Mouse (Mus musculus) stomach, embryonic 14.5 days (tissue): ENCODE measurements around the gene Smoc1. TPM values are rescaled to one million over a fixed set of nuclear protein-coding genes. Genes with fewer than 3 reads are reported as not detected.

ENCODE experiments used
- ATAC-seq: fragments of 200-750 bp; cut with Nextera tagmentation; 2 replicates; pipeline ENCODE4 v1.8.0; 2017; ENCODE audit warnings: low read depth, moderate TSS enrichment; ENCODE audit not compliant: insufficient number of reproducible peaks, insufficient read depth, low FRiP score
- H3K27ac ChIP-seq: fragments of 300-500 bp; sonication (generic); 2 replicates; pipeline ENCODE4 v1.5.1; 2014; ENCODE audit warnings: mild to moderate bottlenecking, low read length, moderate library complexity, mixed read lengths
- H3K27me3 ChIP-seq: fragments of 300-500 bp; sonication (generic); 2 replicates; pipeline ENCODE4 v1.6.1; 2014; ENCODE audit warnings: low read length, control low read depth, mixed read lengths; ENCODE audit not compliant: control insufficient read depth, insufficient read depth
- H3K36me3 ChIP-seq: fragments of 300-500 bp; sonication (generic); 2 replicates; pipeline ENCODE4 v1.6.1; 2014; ENCODE audit warnings: mild to moderate bottlenecking, control low read depth, low read length, moderate library complexity, mixed read lengths; ENCODE audit not compliant: control insufficient read depth, insufficient read depth
- H3K4me1 ChIP-seq: fragments of 300-500 bp; sonication (generic); 2 replicates; pipeline ENCODE4 v1.6.1; 2014; ENCODE audit warnings: low read length, control low read depth, mixed read lengths; ENCODE audit not compliant: control insufficient read depth, insufficient read depth
- H3K4me2 ChIP-seq: fragments of 300-500 bp; sonication (generic); replicated peaks from 2 replicates; pipeline ENCODE4 v1.6.1; 2014; ENCODE audit warnings: low read depth, low read length, control low read depth
- H3K4me3 ChIP-seq: fragments of 300-500 bp; sonication (generic); 2 replicates; pipeline ENCODE4 v1.5.1; 2014; ENCODE audit warnings: low read depth, low read length, control low read depth
- H3K9ac ChIP-seq: fragments of 300-500 bp; sonication (generic); replicated peaks from 2 replicates; pipeline ENCODE4 v1.6.1; 2014; ENCODE audit warnings: low read depth, mild to moderate bottlenecking, control low read depth, low read length, moderate library complexity, mixed read lengths
- H3K9me3 ChIP-seq: fragments of 300-500 bp; sonication (generic); 2 replicates; pipeline ENCODE4 v1.6.1; 2016; ENCODE audit warnings: low read depth, low read length, control low read depth; ENCODE audit not compliant: control insufficient read depth
- WGBS: fragments of 180-500 bp; shearing (Covaris S2); extraction: QIAGEN DNeasy Blood & Tissue Kit; methylation state at CpG from one replicate; pipeline ENCODE4 v1.1.7; 2014; 5-methylcytosine and 5-hydroxymethylcytosine counted together
- polyA plus RNA-seq: library from polyadenylated mRNA; unstranded; fragments of >200 nt; fragmentation: Nextera tagmentation; extraction: Ambion mirVana; gene quantifications from 2 replicates; pipeline ENCODE4 v1.2.1, GENCODE M21; 2014

Smoc1 gene
- polyA plus RNA-seq, 1 experiment from 2014 or later: 4.7 TPM

DNA sequence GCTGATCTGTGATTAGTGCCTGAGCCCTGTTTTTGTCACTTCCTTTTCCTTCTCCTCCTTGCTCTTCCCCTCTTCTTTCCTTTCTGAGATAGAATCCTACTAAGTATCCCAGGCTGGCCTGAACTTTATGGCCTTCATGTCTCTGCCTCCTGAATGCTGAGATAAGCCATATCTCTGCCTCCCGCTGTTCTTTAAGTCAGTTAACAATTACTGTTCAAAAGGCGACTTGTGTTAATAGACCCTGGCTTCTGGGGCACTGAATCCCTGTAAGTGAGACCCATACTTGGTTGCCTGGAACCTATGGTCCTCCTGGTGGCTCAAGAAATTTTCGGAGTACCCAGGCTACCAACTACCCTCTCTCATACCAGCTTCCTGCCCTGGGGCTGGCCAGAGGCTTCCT lies 48.3 kb downstream of the Smoc1 start:
- 73% methylated on average over 3 of the region's 3 CpGs for WGBS
- H3K4me2 ChIP-seq: no peak overlapping the region
- H3K27me3 ChIP-seq: no peaks in the 10 kb centered on the region
- H3K36me3 ChIP-seq: no peaks in the 10 kb centered on the region
- peaks cover 3% of the 10 kb centered on the region; the same call in 1 of the 2 replicates for H3K4me1 ChIP-seq
- H3K27ac ChIP-seq: no peak overlapping the region
- no peak for ATAC-seq
- H3K9me3 ChIP-seq: 0 out of 2 replicates have a peak, but pooled peaks cover 3% of the 10 kb centered on the region
- no peak overlapping the region for H3K4me3 ChIP-seq
- H3K9ac ChIP-seq: no peak overlapping the region

- H3K36me3 ChIP-seq: no peaks in the 10 kb centered on the region
- 0 out of 2 replicates have a peak, but pooled peaks have one; percentile 33 for ATAC-seq
- 0 out of 2 replicates have a peak, but pooled peaks cover 3% of the 10 kb centered on the region for H3K9me3 ChIP-seq
- peaks cover 3% of the 10 kb centered on the region; the same call in 1 of the 2 replicates for H3K4me1 ChIP-seq
- H3K9ac ChIP-seq: no peak overlapping the region
- 50% methylated on average over 2 of the region's 2 CpGs for WGBS
- H3K27ac ChIP-seq: 0 out of 2 replicates have a peak overlapping the region, but pooled peaks have one; percentile 22
- no peaks in the 10 kb centered on the region for H3K27me3 ChIP-seq
- H3K4me2 ChIP-seq: no peak overlapping the region
- no peak overlapping the region for H3K4me3 ChIP-seq
Measured at GRCm38 (mm10) chr12:81077953-81078646, 51.5 kb downstream of the Smoc1 start.

DNA sequence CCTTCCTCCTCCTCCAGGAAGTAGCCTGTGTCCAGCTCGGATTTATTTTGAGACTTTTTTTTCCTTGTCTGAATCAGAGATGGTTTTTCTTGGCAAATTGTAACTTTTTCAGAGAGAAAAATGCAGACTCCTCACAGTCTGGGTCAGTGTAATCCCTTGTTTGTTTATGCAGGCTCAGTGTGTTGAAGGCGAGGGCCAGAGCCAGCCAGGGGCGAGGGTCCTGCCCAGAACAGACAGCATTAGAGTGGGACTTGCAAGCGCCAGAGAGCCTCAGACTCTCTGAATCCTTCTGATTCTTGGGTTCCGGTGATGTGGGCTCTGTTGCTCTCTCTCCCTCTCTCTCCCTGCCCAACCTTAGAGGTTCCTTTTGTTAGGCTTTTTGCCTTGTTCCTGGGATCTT lies 53.7 kb downstream of the Smoc1 start:
- no peak overlapping the region for H3K27ac ChIP-seq
- H3K36me3 ChIP-seq: no peaks in the 10 kb centered on the region
- no peaks in the 10 kb centered on the region for H3K27me3 ChIP-seq
- H3K9ac ChIP-seq: no peak overlapping the region
- H3K9me3 ChIP-seq: 0 out of 2 replicates have a peak, but pooled peaks cover 3% of the 10 kb centered on the region
- no peak overlapping the region for H3K4me3 ChIP-seq
- peaks cover 3% of the 10 kb centered on the region; the same call in 1 of the 2 replicates for H3K4me1 ChIP-seq
- 47% methylated on average over 5 of the region's 5 CpGs for WGBS
- ATAC-seq: no peak
- H3K4me2 ChIP-seq: no peak overlapping the region

GRCm38 (mm10) chr12:81081031-81081430 lies 54.4 kb downstream of the Smoc1 start:
- peaks cover 3% of the 10 kb centered on the region; the same call in 1 of the 2 replicates for H3K4me1 ChIP-seq
- 0 out of 2 replicates have a peak, but pooled peaks cover 3% of the 10 kb centered on the region for H3K9me3 ChIP-seq
- no peak overlapping the region for H3K4me2 ChIP-seq
- H3K4me3 ChIP-seq: no peak overlapping the region
- H3K9ac ChIP-seq: no peak overlapping the region
- H3K36me3 ChIP-seq: no peaks in the 10 kb centered on the region
- no peak overlapping the region for H3K27ac ChIP-seq
- WGBS: 63% methylated on average over 3 of the region's 3 CpGs
- no peaks in the 10 kb centered on the region for H3K27me3 ChIP-seq
- no peak for ATAC-seq

DNA sequence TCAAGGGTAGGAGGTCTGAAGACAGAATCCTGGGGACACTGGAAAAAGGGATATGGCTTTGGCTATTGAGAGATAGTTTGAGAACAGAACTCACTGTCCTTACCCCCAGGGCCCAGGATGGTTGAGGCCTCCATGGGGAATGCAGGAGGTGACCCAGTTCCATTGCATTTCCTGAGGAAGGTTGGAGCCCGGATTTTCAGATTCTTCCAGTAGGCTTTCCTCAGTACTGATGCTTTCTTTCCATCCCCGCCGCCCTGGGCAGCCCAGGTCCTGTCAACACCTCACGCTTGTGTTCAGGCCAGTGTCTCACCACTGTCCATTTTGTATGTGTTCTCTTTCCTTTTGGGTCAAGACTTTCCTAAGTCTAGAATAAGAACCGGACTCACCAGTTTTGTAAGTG lies 56.5 kb downstream of the Smoc1 start:
- Histone ChIP-seq H3K36me3 (no peaks in the 10 kb centered on the region), H3K4me1 (peaks cover 1% of the 10 kb centered on the region; the same call in 1 of the 2 replicates), H3K9me3 (0 out of 2 replicates have a peak, but pooled peaks cover 3% of the 10 kb centered on the region), H3K9ac (no peak overlapping the region), H3K4me2 (no peak overlapping the region), H3K4me3 (no peak overlapping the region), H3K27me3 (no peaks in the 10 kb centered on the region), H3K27ac (no peak overlapping the region)
- 94% methylated on average over 5 of the region's 5 CpGs for WGBS
- ATAC-seq: no peak

- 52% methylated on average over 1 of the region's 1 CpGs for WGBS
- Histone ChIP-seq H3K27ac (no peak overlapping the region), H3K27me3 (no peaks in the 10 kb centered on the region), H3K4me3 (no peak overlapping the region), H3K9me3 (no peaks in the 10 kb centered on the region), H3K9ac (no peak overlapping the region), H3K4me2 (no peak overlapping the region), H3K4me1 (no peaks in the 10 kb centered on the region), H3K36me3 (no peaks in the 10 kb centered on the region)
- no peak for ATAC-seq
Measured at GRCm38 (mm10) chr12:81085244-81085643, 58.6 kb downstream of the Smoc1 start.

DNA sequence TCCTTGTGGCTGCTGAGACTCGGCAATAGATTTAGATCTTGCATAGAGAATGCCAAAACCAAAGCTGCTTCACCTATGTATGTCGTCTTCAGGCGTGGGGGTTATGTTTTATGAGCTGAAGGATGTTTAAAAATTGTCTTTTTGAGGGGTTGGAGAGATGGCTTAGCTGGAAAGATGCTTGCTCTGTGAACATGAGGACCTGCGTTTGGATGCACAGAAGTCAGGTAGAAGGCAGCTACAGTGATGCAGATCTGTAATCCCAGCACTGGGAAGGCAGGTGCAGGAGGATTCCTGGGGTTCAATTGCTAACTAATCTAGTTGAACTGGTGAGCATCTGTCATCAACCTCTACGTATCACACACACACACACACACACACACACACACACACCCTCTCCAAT lies 61.5 kb downstream of the Smoc1 start:
- H3K4me1 ChIP-seq: no peaks in the 10 kb centered on the region
- H3K36me3 ChIP-seq: no peaks in the 10 kb centered on the region
- H3K27ac ChIP-seq: no peak overlapping the region
- WGBS: 67% methylated on average over 5 of the region's 5 CpGs
- H3K9ac ChIP-seq: no peak overlapping the region
- no peaks in the 10 kb centered on the region for H3K9me3 ChIP-seq
- no peaks in the 10 kb centered on the region for H3K27me3 ChIP-seq
- no peak for ATAC-seq
- no peak overlapping the region for H3K4me3 ChIP-seq
- no peak overlapping the region for H3K4me2 ChIP-seq

- H3K36me3 ChIP-seq: no peaks in the 10 kb centered on the region
- no peaks in the 10 kb centered on the region for H3K27me3 ChIP-seq
- ATAC-seq: no peak
- no peak overlapping the region for H3K9ac ChIP-seq
- H3K4me1 ChIP-seq: 0 out of 2 replicates have a peak, but pooled peaks cover 2% of the 10 kb centered on the region
- H3K4me3 ChIP-seq: no peak overlapping the region
- no peaks in the 10 kb centered on the region for H3K9me3 ChIP-seq
- H3K27ac ChIP-seq: no peak overlapping the region
- no peak overlapping the region for H3K4me2 ChIP-seq
- WGBS: 92% methylated on average over 5 of the region's 5 CpGs
Measured at GRCm38 (mm10) chr12:81091641-81092040, 65.0 kb downstream of the Smoc1 start.
